ENCODE assay signal across 20 mouse cellular contexts in genomic region chr3:107806916-107807315, GRCm38 (mm10). TPM values are rescaled to one million over a fixed set of nuclear protein-coding genes. Genes with fewer than 3 reads are reported as not detected.
DNase-seq lines count a peak whose midpoint lies in the region; ATAC-seq and TF ChIP-seq lines count a peak whose summit lies in the region.
"Had no signal": no experiment of that assay in that cellular context is flagged by ENCODE, and none has a peak within 500 bp of the region (broad histone marks: within the 10 kb centered on the region; RNA-seq: fewer than 3 reads in every experiment).

No protein-coding gene starts in this region.

- H3K4me2 ChIP-seq in forebrain, embryonic 15.5 days (replicated peaks): no peak overlapping the region
- no peak overlapping the region for H3K4me2 ChIP-seq in forebrain, embryonic 11.5 days (ENCODE audit: low read depth, low read length, severe bottlenecking)
- H3K4me2 ChIP-seq in lung, embryonic 16.5 days (ENCODE audit: low read depth, low read length): no peak overlapping the region
- H3K4me2 ChIP-seq in forebrain, embryonic 16.5 days (ENCODE audit: low read length): no peak overlapping the region
- no peak overlapping the region for H3K4me2 ChIP-seq in heart, embryonic 12.5 days
- H3K4me2 ChIP-seq: embryonic facial prominence, embryonic 13.5 days; heart, embryonic 15.5 days; hindbrain, embryonic 14.5 days had no signal

- peak; percentile 17; the same call in 1 of the 2 replicates for ATAC-seq in forebrain, embryonic 15.5 days (replicated peaks)
- ATAC-seq in forebrain, embryonic 11.5 days (replicated peaks; ENCODE audit: low FRiP score): no peak
- ATAC-seq in lung, embryonic 16.5 days (ENCODE audit: low read depth): peak; percentile 63; the same call in 1 of the 2 replicates
- peak; percentile 26 for ATAC-seq in forebrain, embryonic 16.5 days
- no peak for ATAC-seq in heart, embryonic 12.5 days (ENCODE audit: insufficient number of reproducible peaks, low FRiP score)
- ATAC-seq: intestine, embryonic 16.5 days; Patski had no signal

- peak overlapping the region; percentile 92 for H3K27ac ChIP-seq in forebrain, embryonic 15.5 days (replicated peaks)
- H3K27ac ChIP-seq in forebrain, embryonic 11.5 days (ENCODE audit: low read depth, low read length): no peak overlapping the region
- H3K27ac ChIP-seq in layer of hippocampus, adult 2 months: peak overlapping the region; percentile 76
- H3K27ac ChIP-seq in lung, embryonic 16.5 days (ENCODE audit: low read length): no peak overlapping the region
- H3K27ac ChIP-seq in forebrain, embryonic 16.5 days (ENCODE audit: low read length): peak overlapping the region; percentile 89
- H3K27ac ChIP-seq in heart, embryonic 12.5 days (ENCODE audit: poor library complexity, severe bottlenecking): no peak overlapping the region
- H3K27ac ChIP-seq: embryonic facial prominence, embryonic 13.5 days; heart, embryonic 10.5 days; heart, embryonic 15.5 days; hindbrain, embryonic 14.5 days had no signal

- H3K27me3 ChIP-seq in forebrain, embryonic 15.5 days: no peaks in the 10 kb centered on the region
- H3K27me3 ChIP-seq in forebrain, embryonic 11.5 days (ENCODE audit: control insufficient read depth, insufficient read depth, low read length): no peaks in the 10 kb centered on the region
- H3K27me3 ChIP-seq in lung, embryonic 16.5 days (ENCODE audit: control insufficient read depth, insufficient read depth, low read depth, low read length): no peaks in the 10 kb centered on the region
- H3K27me3 ChIP-seq in forebrain, embryonic 16.5 days (replicated peaks; ENCODE audit: control insufficient read depth, insufficient read depth, low read length): no peaks in the 10 kb centered on the region
- H3K27me3 ChIP-seq in heart, embryonic 12.5 days (replicated peaks): no peaks in the 10 kb centered on the region
- H3K27me3 ChIP-seq: CH12.LX; embryonic facial prominence, embryonic 13.5 days; heart, embryonic 15.5 days; Patski had no signal

- H3K36me3 ChIP-seq in forebrain, embryonic 15.5 days: no peaks in the 10 kb centered on the region
- no peaks in the 10 kb centered on the region for H3K36me3 ChIP-seq in forebrain, embryonic 11.5 days (ENCODE audit: control insufficient read depth, insufficient read depth, low read length)
- H3K36me3 ChIP-seq in lung, embryonic 16.5 days (ENCODE audit: control insufficient read depth, insufficient read depth, low read length): no peaks in the 10 kb centered on the region
- H3K36me3 ChIP-seq in forebrain, embryonic 16.5 days (ENCODE audit: control insufficient read depth, insufficient read depth): no peaks in the 10 kb centered on the region
- no peaks in the 10 kb centered on the region for H3K36me3 ChIP-seq in heart, embryonic 12.5 days
- H3K36me3 ChIP-seq: embryonic facial prominence, embryonic 13.5 days; heart, embryonic 10.5 days; heart, embryonic 15.5 days had no signal

- H3K4me1 ChIP-seq in forebrain, embryonic 15.5 days: peaks cover 25% of the 10 kb centered on the region
- no peaks in the 10 kb centered on the region for H3K4me1 ChIP-seq in forebrain, embryonic 11.5 days (replicated peaks; ENCODE audit: control insufficient read depth, insufficient read depth, low read length)
- H3K4me1 ChIP-seq in lung, embryonic 16.5 days (replicated peaks; ENCODE audit: control insufficient read depth, insufficient read depth, low read length): peaks cover 27% of the 10 kb centered on the region
- H3K4me1 ChIP-seq in forebrain, embryonic 16.5 days (replicated peaks; ENCODE audit: control insufficient read depth, insufficient read depth, low read length): peaks cover 23% of the 10 kb centered on the region
- peaks cover 16% of the 10 kb centered on the region for H3K4me1 ChIP-seq in heart, embryonic 12.5 days (replicated peaks)

- no peak for TF ChIP-seq CTCF in layer of hippocampus, adult 2 months (conservative IDR thresholded peaks at IDR 0.05)

- no peak overlapping the region for H3K9ac ChIP-seq in forebrain, embryonic 15.5 days (replicated peaks)
- H3K9ac ChIP-seq in forebrain, embryonic 11.5 days (ENCODE audit: low read length): no peak overlapping the region
- H3K9ac ChIP-seq in lung, embryonic 16.5 days (ENCODE audit: low read length): no peak overlapping the region
- no peak overlapping the region for H3K9ac ChIP-seq in forebrain, embryonic 16.5 days (replicated peaks; ENCODE audit: low read depth, low read length)
- no peak overlapping the region for H3K9ac ChIP-seq in heart, embryonic 12.5 days
- H3K9ac ChIP-seq: embryonic facial prominence, embryonic 13.5 days; heart, embryonic 15.5 days; hindbrain, embryonic 14.5 days had no signal

- DNase-seq in forebrain, embryonic 11.5 days (ENCODE audit: low spot score): no peak
- peak in 1 of 2 experiments; percentile 19 for DNase-seq in layer of hippocampus, adult 2 months (ENCODE audit: low spot score in 2 of 2)
- DNase-seq in layer of hippocampus, postnatal 14 days (ENCODE audit: low spot score in 2 of 2): no peak
- no peak for DNase-seq in lung, postnatal 10 days
- DNase-seq: adrenal gland, postnatal 14 days; cerebellum, adult 18-20 months; cerebellum, adult 9-11 months; cerebellum, postnatal 36 days; heart, postnatal 14 days had no signal

- H3K9me3 ChIP-seq in forebrain, embryonic 15.5 days: no peaks in the 10 kb centered on the region
- H3K9me3 ChIP-seq in forebrain, embryonic 11.5 days (ENCODE audit: control insufficient read depth, low read length): no peaks in the 10 kb centered on the region
- no peaks in the 10 kb centered on the region for H3K9me3 ChIP-seq in lung, embryonic 16.5 days (ENCODE audit: control insufficient read depth, low read length)
- no peaks in the 10 kb centered on the region for H3K9me3 ChIP-seq in forebrain, embryonic 16.5 days (ENCODE audit: control insufficient read depth, low read length)
- H3K9me3 ChIP-seq in heart, embryonic 12.5 days (replicated peaks): no peaks in the 10 kb centered on the region
- H3K9me3 ChIP-seq: embryonic facial prominence, embryonic 13.5 days; heart, embryonic 10.5 days; heart, embryonic 15.5 days had no signal

- no peak overlapping the region for H3K4me3 ChIP-seq in forebrain, embryonic 15.5 days
- H3K4me3 ChIP-seq in forebrain, embryonic 11.5 days (ENCODE audit: low read depth, low read length): no peak overlapping the region
- H3K4me3 ChIP-seq in layer of hippocampus, adult 2 months: no peak overlapping the region
- no peak overlapping the region for H3K4me3 ChIP-seq in lung, embryonic 16.5 days (ENCODE audit: low read length)
- H3K4me3 ChIP-seq in forebrain, embryonic 16.5 days (replicated peaks; ENCODE audit: low read length): no peak overlapping the region
- H3K4me3 ChIP-seq in heart, embryonic 12.5 days: no peak overlapping the region
- H3K4me3 ChIP-seq: embryonic facial prominence, embryonic 13.5 days; heart, embryonic 10.5 days; heart, embryonic 15.5 days had no signal

- 41% methylated on average over 1 of the region's 1 CpGs for WGBS in forebrain, embryonic 15.5 days
- WGBS in forebrain, embryonic 11.5 days: 90% methylated on average over 1 of the region's 1 CpGs
- 58% methylated on average over 1 of the region's 1 CpGs for WGBS in lung, embryonic 16.5 days
- WGBS in forebrain, embryonic 16.5 days: 32% methylated on average over 1 of the region's 1 CpGs
- 82% methylated on average over 1 of the region's 1 CpGs for WGBS in heart, embryonic 12.5 days

RNA-seq across cellular contexts. Expression of gene Csf1, which starts 46.6 kb away (rescaled TPM):
- polyA plus RNA-seq in forebrain, embryonic 15.5 days (2015; fragmentation: Nextera tagmentation; extraction: Ambion mirVana): 6.5 and 7.9 TPM in 2 replicates
- polyA plus RNA-seq in forebrain, embryonic 11.5 days (2014; fragmentation: Nextera tagmentation; extraction: Ambion mirVana): 6.0 and 8.1 TPM in 2 replicates
- 10 to 100 TPM; 20.4 to 20.5 TPM for total RNA-seq in layer of hippocampus, adult 2 months (2021)
- 10 to 100 TPM; 11.9 to 13.3 TPM for total RNA-seq in layer of hippocampus, postnatal 14 days (2021)
- polyA plus RNA-seq in lung, embryonic 16.5 days (2015; fragmentation: Nextera tagmentation; extraction: Ambion mirVana): 9.6 and 9.8 TPM in 2 replicates
- polyA plus RNA-seq in forebrain, embryonic 16.5 days (2015; fragmentation: Nextera tagmentation; extraction: Ambion mirVana): 7.3 and 8.1 TPM in 2 replicates
- 12.7 and 12.8 TPM in 2 replicates for polyA plus RNA-seq in heart, embryonic 12.5 days (2016; fragmentation: Nextera tagmentation; extraction: Ambion mirVana)

Comparison
In these comparisons a context has a peak if more than half of its experiments do, and no peak if none do; other contexts are left out.
1. ATAC-seq: peak in forebrain, embryonic 15.5 days (single experiment), lung, embryonic 16.5 days (single experiment) and forebrain, embryonic 16.5 days (single experiment); none in forebrain, embryonic 11.5 days (single experiment) and heart, embryonic 12.5 days (single experiment).
2. H3K27ac ChIP-seq: peak in forebrain, embryonic 15.5 days (single experiment), layer of hippocampus, adult 2 months (single experiment) and forebrain, embryonic 16.5 days (single experiment); none in forebrain, embryonic 11.5 days (single experiment), lung, embryonic 16.5 days (single experiment) and heart, embryonic 12.5 days (single experiment).